Mouse (Mus musculus) hindbrain, postnatal 0 days (tissue): ENCODE results near the gene Chrna9. TPM values are rescaled to one million over a fixed set of nuclear protein-coding genes. Genes with fewer than 3 reads are reported as not detected.
A peak's percentile ranks its signal among the peaks of the same experiment; 100 is the strongest.

Experiments used
- ATAC-seq: fragments of 200-750 bp; cut with Nextera tagmentation; 2 replicates; pipeline ENCODE4 v1.8.0; 2017; ENCODE audit warnings: mild to moderate bottlenecking, moderate TSS enrichment, moderate library complexity
- DNase-seq: peaks from one replicate; pipeline ENCODE4 v3.0.0-alpha.2; 2015; ENCODE audit warnings: low spot score
- H3K27ac ChIP-seq: fragments of 300-500 bp; sonication (generic); 2 replicates; pipeline ENCODE4 v1.5.1; 2014; ENCODE audit warnings: mild to moderate bottlenecking
- H3K27me3 ChIP-seq: fragments of 300-500 bp; sonication (generic); 2 replicates; pipeline ENCODE4 v1.6.1; 2014; ENCODE audit warnings: low read length, mixed read lengths; ENCODE audit not compliant: insufficient read depth
- H3K36me3 ChIP-seq: fragments of 300-500 bp; sonication (generic); 2 replicates; pipeline ENCODE4 v1.6.1; 2014; ENCODE audit warnings: low read length, mixed read lengths; ENCODE audit not compliant: insufficient read depth
- H3K4me1 ChIP-seq: fragments of 300-500 bp; sonication (generic); 2 replicates; pipeline ENCODE4 v1.6.1; 2014; ENCODE audit warnings: antibody characterized with exemption, low read length, mixed read lengths; ENCODE audit not compliant: insufficient read depth
- H3K4me2 ChIP-seq: fragments of 300-500 bp; sonication (generic); 2 replicates; pipeline ENCODE4 v1.6.1; 2014; ENCODE audit warnings: low read depth, mild to moderate bottlenecking, low read length, moderate library complexity, mixed read lengths
- H3K4me3 ChIP-seq: fragments of 300-500 bp; sonication (generic); 2 replicates; pipeline ENCODE4 v1.5.1; 2014; ENCODE audit warnings: low read length
- H3K9ac ChIP-seq: fragments of 300-500 bp; sonication (generic); replicated peaks from 2 replicates; pipeline ENCODE4 v1.6.1; 2014; ENCODE audit warnings: mild to moderate bottlenecking, low read length, moderate library complexity, mixed read lengths
- H3K9me3 ChIP-seq: fragments of 300-500 bp; sonication (generic); 2 replicates; pipeline ENCODE4 v1.6.1; 2016; ENCODE audit warnings: low read length, mixed read lengths
- CTCF ChIP-seq: IDR thresholded peaks from 2 replicates; pipeline ENCODE4 v1.5.1; 2016; ENCODE audit warnings: antibody characterized with exemption, control low read depth, low read depth
- WGBS: fragments of 180-500 bp; shearing (Covaris S2); extraction: QIAGEN DNeasy Blood & Tissue Kit; methylation state at CpG from one replicate; pipeline ENCODE4 v1.1.7; 2014; 5-methylcytosine and 5-hydroxymethylcytosine counted together
- polyA plus RNA-seq: library from polyadenylated mRNA; unstranded; fragments of >200 nt; fragmentation: Nextera tagmentation; extraction: Ambion mirVana; gene quantifications from 2 replicates; pipeline ENCODE4 v1.2.1, GENCODE M21; 2015
- total RNA-seq: library from RNA; depleted of rRNA; stranded (reverse); fragments of >200 nt; gene quantifications from 2 replicates; pipeline ENCODE4 v1.2.3, GENCODE M21; 2014

The Chrna9 gene
- total and polyA plus RNA-seq, 2 experiments from 2014 or later: not detected

- H3K27ac ChIP-seq: no peak overlapping the region
- H3K36me3 ChIP-seq: no peaks in the 10 kb centered on the region
- H3K4me3 ChIP-seq: peak overlapping the region; percentile 23
- 79% methylated on average over 9 of the region's 9 CpGs for WGBS
- TF ChIP-seq CTCF: no peak
- no peaks in the 10 kb centered on the region for H3K27me3 ChIP-seq
- no peaks in the 10 kb centered on the region for H3K9me3 ChIP-seq
- H3K4me2 ChIP-seq: peak overlapping the region; percentile 42
- no peak for DNase-seq
- no peaks in the 10 kb centered on the region for H3K4me1 ChIP-seq
- 0 out of 2 replicates have a peak, but pooled peaks have one; percentile 2 for ATAC-seq
- H3K9ac ChIP-seq: no peak overlapping the region
These were observed 21.7 kb downstream of the Chrna9 start for GRCm38 (mm10) chr5:65956144-65957008.

- peak; percentile 87 for TF ChIP-seq CTCF
- WGBS: under 1% methylated on average over 4 of the region's 4 CpGs
- H3K4me1 ChIP-seq: no peaks in the 10 kb centered on the region
- ATAC-seq (no peak), DNase-seq (peak; percentile 80)
- H3K9ac ChIP-seq: no peak overlapping the region
- no peak overlapping the region for H3K27ac ChIP-seq
- H3K27me3 ChIP-seq: no peaks in the 10 kb centered on the region
- no peak overlapping the region for H3K4me3 ChIP-seq
- H3K36me3 ChIP-seq: no peaks in the 10 kb centered on the region
- H3K4me2 ChIP-seq: no peak overlapping the region
- H3K9me3 ChIP-seq: no peaks in the 10 kb centered on the region
These were observed 23.9 kb downstream of the Chrna9 start for GRCm38 (mm10) chr5:65958597-65958996.

- H3K36me3 ChIP-seq: no peaks in the 10 kb centered on the region
- 79% methylated on average over 5 of the region's 5 CpGs for WGBS
- no peak overlapping the region for H3K4me2 ChIP-seq
- DNase-seq (no peak), ATAC-seq (no peak)
- H3K9me3 ChIP-seq: no peaks in the 10 kb centered on the region
- no peaks in the 10 kb centered on the region for H3K4me1 ChIP-seq
- H3K27me3 ChIP-seq: no peaks in the 10 kb centered on the region
- no peak for TF ChIP-seq CTCF
- H3K9ac ChIP-seq: no peak overlapping the region
- no peak overlapping the region for H3K4me3 ChIP-seq
- H3K27ac ChIP-seq: no peak overlapping the region
These were observed 25.3 kb downstream of the Chrna9 start for GRCm38 (mm10) chr5:65959893-65960596.

DNA sequence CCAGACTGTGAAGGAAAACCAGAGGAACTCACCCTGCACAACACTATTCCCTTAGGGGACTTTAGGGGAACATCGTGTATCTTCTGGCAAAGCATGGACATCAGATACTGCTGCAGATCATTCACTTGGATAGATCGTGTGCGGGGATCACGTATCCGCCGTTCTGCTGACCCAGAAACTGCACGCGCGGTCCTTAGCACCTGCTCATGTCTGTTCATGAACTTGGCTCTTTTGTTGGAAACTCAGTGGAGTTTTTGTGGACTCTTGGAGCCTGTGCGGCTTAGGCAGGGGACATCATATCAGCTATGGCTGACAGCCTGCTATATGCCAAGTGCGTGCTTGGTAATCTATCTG lies 25.9 kb downstream of the Chrna9 start:
- WGBS: 93% methylated on average over 11 of the region's 11 CpGs
- ATAC-seq: no peak
- H3K4me2 ChIP-seq: no peak overlapping the region

DNA sequence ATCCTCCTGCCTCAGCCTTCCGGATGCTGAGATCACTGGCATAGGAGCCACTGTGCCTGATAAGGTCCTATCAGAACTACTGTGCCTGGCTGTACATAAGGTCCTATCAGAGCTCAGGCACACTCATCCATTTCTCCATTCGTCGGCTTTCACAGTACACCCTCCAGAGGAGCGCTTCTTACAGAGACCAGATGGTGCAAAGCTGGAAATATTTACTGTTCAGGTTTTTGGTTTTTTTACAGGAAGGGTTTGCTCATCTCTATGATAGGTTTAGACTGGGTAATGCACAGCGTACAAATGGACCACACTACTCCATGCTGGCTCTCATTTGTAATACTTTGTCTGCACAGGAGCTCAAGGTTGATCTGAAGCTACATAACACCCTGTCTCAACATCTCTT lies 28.6 kb downstream of the Chrna9 start:
- Histone ChIP-seq H3K36me3 (no peaks in the 10 kb centered on the region), H3K27ac (no peak overlapping the region), H3K4me3 (no peak overlapping the region), H3K4me2 (no peak overlapping the region), H3K4me1 (no peaks in the 10 kb centered on the region), H3K9me3 (no peaks in the 10 kb centered on the region), H3K9ac (no peak overlapping the region), H3K27me3 (no peaks in the 10 kb centered on the region)
- ATAC-seq (no peak), DNase-seq (no peak)
- no peak for TF ChIP-seq CTCF
- WGBS: 90% methylated on average over 5 of the region's 5 CpGs

More for the DNA sequence above, 25.9 kb downstream of the Chrna9 start:
- no peaks in the 10 kb centered on the region for H3K4me1 ChIP-seq
- no peaks in the 10 kb centered on the region for H3K27me3 ChIP-seq
- H3K4me3 ChIP-seq: no peak overlapping the region
- no peak for DNase-seq
- H3K9me3 ChIP-seq: no peaks in the 10 kb centered on the region
- no peaks in the 10 kb centered on the region for H3K36me3 ChIP-seq
- H3K27ac ChIP-seq: no peak overlapping the region
- no peak overlapping the region for H3K9ac ChIP-seq
- TF ChIP-seq CTCF: no peak

DNA sequence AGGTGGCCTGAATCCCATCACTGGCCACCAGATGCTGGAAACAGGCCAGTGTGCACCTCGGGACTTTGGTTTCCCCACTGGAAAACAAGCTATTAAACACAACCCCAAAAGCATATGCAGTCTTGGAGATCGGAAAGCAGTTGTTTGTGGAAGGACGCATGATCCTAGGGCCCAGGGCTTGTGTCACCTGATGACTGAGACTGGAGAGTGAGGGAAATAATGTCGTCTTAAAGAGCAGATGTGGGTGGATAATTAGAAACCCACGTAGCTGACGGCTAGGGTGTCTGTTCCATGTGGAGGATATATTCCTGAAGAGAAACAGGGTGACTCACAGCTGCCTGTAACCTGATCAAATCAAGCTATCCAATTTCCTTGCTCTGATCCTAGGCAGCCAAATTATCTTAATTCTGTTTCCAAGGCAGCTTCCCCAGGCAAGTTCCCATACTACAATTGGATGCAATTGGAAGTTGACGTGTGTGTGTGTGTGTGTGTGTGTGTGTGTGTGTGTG lies 31.1 kb downstream of the Chrna9 start:
- DNase-seq (no peak), ATAC-seq (no peak)
- 58% methylated on average over 7 of the region's 7 CpGs for WGBS
- Histone ChIP-seq H3K4me1 (no peaks in the 10 kb centered on the region), H3K9ac (no peak overlapping the region), H3K27ac (no peak overlapping the region), H3K27me3 (no peaks in the 10 kb centered on the region), H3K36me3 (no peaks in the 10 kb centered on the region), H3K4me3 (no peak overlapping the region), H3K9me3 (no peaks in the 10 kb centered on the region), H3K4me2 (no peak overlapping the region)
- no peak for TF ChIP-seq CTCF
